Comparison of ENCODE assay signal across 12 mouse cellular contexts in the genomic region with DNA sequence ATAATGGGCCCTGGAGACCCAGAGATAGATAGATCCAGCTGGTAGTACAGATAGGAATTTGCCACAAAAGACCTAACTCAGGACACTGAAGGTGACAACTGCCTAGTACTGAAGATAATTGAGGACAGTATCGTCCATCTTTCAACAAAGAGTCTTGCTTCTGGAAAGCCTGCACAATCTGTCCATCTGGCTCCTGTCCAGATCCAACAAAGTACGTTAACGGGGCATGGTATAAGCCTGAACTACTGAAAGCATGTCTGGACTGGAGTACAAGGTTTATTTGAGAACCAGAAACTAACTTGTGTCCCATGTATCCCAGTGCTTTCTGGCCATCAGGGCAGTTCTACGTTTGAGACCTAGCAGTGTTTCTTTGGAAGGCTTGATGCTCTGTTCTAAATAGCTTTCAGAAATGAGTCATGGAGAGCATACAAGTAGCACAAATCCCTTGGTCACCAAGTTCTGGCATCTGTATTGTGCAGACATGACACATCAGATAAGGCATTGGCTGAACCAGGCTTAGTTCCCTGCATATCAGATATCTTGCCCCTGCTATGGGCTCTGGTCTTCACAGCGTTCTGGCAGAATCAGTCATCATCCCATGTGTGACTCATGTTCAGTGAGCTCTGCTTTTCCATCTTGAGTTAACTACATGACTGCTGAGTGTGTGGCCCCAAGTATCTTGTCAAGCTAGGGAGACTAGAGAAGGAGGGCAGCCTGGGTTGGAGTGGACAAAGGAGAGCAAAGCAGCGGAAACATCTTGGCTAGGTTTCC. TPM values are rescaled to one million over a fixed set of nuclear protein-coding genes. Genes with fewer than 3 reads are reported as not detected.
A peak's percentile ranks its signal among the peaks of the same experiment; 100 is the strongest.
DNase-seq lines count a peak whose midpoint lies in the region; ATAC-seq and TF ChIP-seq lines count a peak whose summit lies in the region.
"Had no signal": no experiment of that assay in that cellular context is flagged by ENCODE, and none has a peak within 500 bp of the region (broad histone marks: within the 10 kb centered on the region; RNA-seq: fewer than 3 reads in every experiment).

No protein-coding gene starts in this region.

- ATAC-seq in heart, embryonic 11.5 days (replicated peaks; ENCODE audit: insufficient number of reproducible peaks, low FRiP score, low TSS enrichment) = no peak
- no peak for ATAC-seq in hindbrain, embryonic 12.5 days (ENCODE audit: low FRiP score)

- no peaks in the 10 kb centered on the region for H3K9me3 ChIP-seq in heart, embryonic 11.5 days (replicated peaks; ENCODE audit: control insufficient read depth, low read length)
- no peaks in the 10 kb centered on the region for H3K9me3 ChIP-seq in hindbrain, embryonic 12.5 days (replicated peaks)
- H3K9me3 ChIP-seq: embryonic facial prominence, embryonic 13.5 days; limb, embryonic 15.5 days; midbrain, embryonic 10.5 days had no signal

- H3K4me2 ChIP-seq in heart, embryonic 11.5 days = no peak overlapping the region
- no peak overlapping the region for H3K4me2 ChIP-seq in hindbrain, embryonic 12.5 days (replicated peaks)
- H3K4me2 ChIP-seq: embryonic facial prominence, embryonic 13.5 days; limb, embryonic 15.5 days had no signal

- H3K9ac ChIP-seq in heart, embryonic 11.5 days (ENCODE audit: low read depth, low read length) = no peak overlapping the region
- no peak overlapping the region for H3K9ac ChIP-seq in hindbrain, embryonic 12.5 days
- H3K9ac ChIP-seq: embryonic facial prominence, embryonic 13.5 days; limb, embryonic 15.5 days had no signal

- H3K36me3 ChIP-seq in heart, embryonic 11.5 days (ENCODE audit: control insufficient read depth, insufficient read depth, low read length) = peaks cover 7% of the 10 kb centered on the region; the same call in 1 of the 2 replicates
- peaks cover 28% of the 10 kb centered on the region for H3K36me3 ChIP-seq in hindbrain, embryonic 12.5 days

- H3K4me3 ChIP-seq in heart, embryonic 11.5 days (ENCODE audit: low read depth, low read length) = no peak overlapping the region
- no peak overlapping the region for H3K4me3 ChIP-seq in embryonic fibroblast, embryonic 13.5 days (ENCODE audit: insufficient read depth, low read length)
- H3K4me3 ChIP-seq in hindbrain, embryonic 12.5 days = no peak overlapping the region
- H3K4me3 ChIP-seq: embryonic facial prominence, embryonic 13.5 days; limb, embryonic 15.5 days; midbrain, embryonic 10.5 days had no signal

- WGBS in heart, embryonic 11.5 days (ENCODE audit: insufficient replicate concordance) = 64% methylated on average over 6 of the region's 6 CpGs
- WGBS in hindbrain, embryonic 12.5 days = 81% methylated on average over 6 of the region's 6 CpGs

- no peak for TF ChIP-seq POLR2A in embryonic fibroblast, embryonic 13.5 days (IDR thresholded peaks at IDR 0.05; ENCODE audit: low read depth, low read length)

- TF ChIP-seq CTCF in embryonic fibroblast, embryonic 13.5 days (IDR thresholded peaks at IDR 0.05; ENCODE audit: borderline replicate concordance, insufficient read depth, low read length) = no peak

- peak; percentile 92 for DNase-seq in heart, adult 11 months
- peak; percentile 88 for DNase-seq in 3T3-L1 (ENCODE audit: low read depth, low spot score)
- peak; percentile 84 for DNase-seq in Muller cell, postnatal 12 days (ENCODE audit: inconsistent ontology term)
- no peak for DNase-seq in gastrocnemius, postnatal 25 days
- no peak for DNase-seq in kidney, adult 18-20 months
- DNase-seq: right cerebral cortex, postnatal 4 days had no signal

- no peak overlapping the region for H3K27ac ChIP-seq in heart, embryonic 11.5 days (ENCODE audit: low read depth, low read length)
- peak overlapping the region; percentile 69 for H3K27ac ChIP-seq in embryonic fibroblast, embryonic 13.5 days (ENCODE audit: insufficient read depth, low read length)
- no peak overlapping the region for H3K27ac ChIP-seq in hindbrain, embryonic 12.5 days
- H3K27ac ChIP-seq: embryonic facial prominence, embryonic 13.5 days; limb, embryonic 15.5 days; midbrain, embryonic 10.5 days had no signal

- no peaks in the 10 kb centered on the region for H3K27me3 ChIP-seq in heart, embryonic 11.5 days (ENCODE audit: control insufficient read depth, insufficient read depth, low read length)
- no peaks in the 10 kb centered on the region for H3K27me3 ChIP-seq in hindbrain, embryonic 12.5 days
- H3K27me3 ChIP-seq: embryonic facial prominence, embryonic 13.5 days; limb, embryonic 15.5 days had no signal

- H3K4me1 ChIP-seq in heart, embryonic 11.5 days (ENCODE audit: control insufficient read depth, insufficient read depth, low read length) = peaks cover 15% of the 10 kb centered on the region
- peaks cover 14% of the 10 kb centered on the region for H3K4me1 ChIP-seq in embryonic fibroblast, embryonic 13.5 days (ENCODE audit: control insufficient read depth, insufficient read depth, low read length)
- no peaks in the 10 kb centered on the region for H3K4me1 ChIP-seq in hindbrain, embryonic 12.5 days
- H3K4me1 ChIP-seq: midbrain, embryonic 10.5 days had no signal

RNA-seq across cellular contexts. Expression of gene Relt, which starts 23.4 kb away (rescaled TPM):
- 2.3 and 3.0 TPM in 2 replicates for polyA plus RNA-seq in heart, embryonic 11.5 days (2014; fragmentation: Nextera tagmentation; extraction: Ambion mirVana)
- 4.6 and 7.4 TPM in 2 replicates for polyA plus RNA-seq in embryonic fibroblast, embryonic 13.5 days (2011; ENCODE audit: insufficient read length, low read depth, missing spikeins)
- polyA plus RNA-seq in hindbrain, embryonic 12.5 days (2016; fragmentation: Nextera tagmentation; extraction: Ambion mirVana) = 3.6 and 4.5 TPM in 2 replicates
- total RNA-seq in gastrocnemius, postnatal 25 days (2021) = 10 to 100 TPM; 11.3 to 13.4 TPM

Comparison
In these comparisons a context has a peak if more than half of its experiments do, and no peak if none do; other contexts are left out.
1. DNase-seq: peak in heart, adult 11 months (single experiment), 3T3-L1 (single experiment) and Muller cell, postnatal 12 days (single experiment); none in gastrocnemius, postnatal 25 days (single experiment) and kidney, adult 18-20 months (single experiment).